Mouse (Mus musculus) brown adipose tissue, adult 24 weeks (tissue): ENCODE measurements around the gene Trpm8. TPM values are rescaled to one million over a fixed set of nuclear protein-coding genes. Genes with fewer than 3 reads are reported as not detected.

Experiments used
- H3K27ac ChIP-seq: fragments of 200-500 bp; replicated peaks from 2 replicates; pipeline ENCODE4 v1.5.1; 2012; ENCODE audit warnings: low read depth, mild to moderate bottlenecking, low read length
- H3K4me1 ChIP-seq: fragments of 200-500 bp; 2 replicates; pipeline ENCODE4 v1.6.1; 2012; ENCODE audit warnings: low read length, mixed read lengths; ENCODE audit not compliant: control insufficient read depth, insufficient read depth, insufficient read length
- H3K4me3 ChIP-seq: fragments of 200-500 bp; 2 replicates; pipeline ENCODE4 v1.5.1; 2012; ENCODE audit warnings: low read depth, mild to moderate bottlenecking, low read length, moderate library complexity; ENCODE audit not compliant: insufficient read depth
- polyA plus RNA-seq: library from polyadenylated mRNA; stranded (reverse); fragments of >200 nt; gene quantifications from 2 replicates; pipeline ENCODE4 v1.2.4, GENCODE M21; 2012; ENCODE audit not compliant: missing spikeins, insufficient read depth, insufficient read length

The Trpm8 gene
- polyA plus RNA-seq, 1 experiment: not detected

- Histone ChIP-seq H3K4me1 (no peaks in the 10 kb centered on the region), H3K27ac (no peak overlapping the region), H3K4me3 (no peak overlapping the region)
These were observed 78.2 kb downstream of the Trpm8 start for GRCm38 (mm10) chr1:88355681-88356080.

GRCm38 (mm10) chr1:88356616-88357015, 79.2 kb downstream of the Trpm8 start:
- H3K27ac ChIP-seq: no peak overlapping the region
- no peaks in the 10 kb centered on the region for H3K4me1 ChIP-seq
- no peak overlapping the region for H3K4me3 ChIP-seq

- Histone ChIP-seq H3K4me1 (no peaks in the 10 kb centered on the region), H3K4me3 (no peak overlapping the region), H3K27ac (no peak overlapping the region)
These were observed 80.1 kb downstream of the Trpm8 start for GRCm38 (mm10) chr1:88357458-88358090.

- H3K4me1 ChIP-seq: no peaks in the 10 kb centered on the region
- no peak overlapping the region for H3K4me3 ChIP-seq
- H3K27ac ChIP-seq: no peak overlapping the region
These were observed 80.7 kb downstream of the Trpm8 start for GRCm38 (mm10) chr1:88358102-88358654.

GRCm38 (mm10) chr1:88361085-88361484, 83.6 kb downstream of the Trpm8 start:
- no peaks in the 10 kb centered on the region for H3K4me1 ChIP-seq
- H3K27ac ChIP-seq: no peak overlapping the region
- H3K4me3 ChIP-seq: no peak overlapping the region

- Histone ChIP-seq H3K4me3 (no peak overlapping the region), H3K27ac (no peak overlapping the region)
These were observed 89.6 kb downstream of the Trpm8 start for GRCm38 (mm10) chr1:88366881-88367644.

GRCm38 (mm10) chr1:88378446-88378845, 101.0 kb downstream of the Trpm8 start:
- no peaks in the 10 kb centered on the region for H3K4me1 ChIP-seq
- H3K27ac ChIP-seq: no peak overlapping the region
- H3K4me3 ChIP-seq: no peak overlapping the region

More at GRCm38 (mm10) chr1:88366881-88367644, 89.6 kb downstream of the Trpm8 start:
- no peaks in the 10 kb centered on the region for H3K4me1 ChIP-seq

GRCm38 (mm10) chr1:88391632-88392031, 114.2 kb downstream of the Trpm8 start:
- no peak overlapping the region for H3K4me3 ChIP-seq
- H3K4me1 ChIP-seq: no peaks in the 10 kb centered on the region
- no peak overlapping the region for H3K27ac ChIP-seq

- Histone ChIP-seq H3K4me3 (no peak overlapping the region), H3K27ac (no peak overlapping the region), H3K4me1 (no peaks in the 10 kb centered on the region)
These were observed 115.9 kb downstream of the Trpm8 start for GRCm38 (mm10) chr1:88393321-88393720.

- Histone ChIP-seq H3K4me3 (no peak overlapping the region), H3K27ac (no peak overlapping the region), H3K4me1 (no peaks in the 10 kb centered on the region)
These were observed 125.9 kb downstream of the Trpm8 start for GRCm38 (mm10) chr1:88403378-88403777.

GRCm38 (mm10) chr1:88406078-88406806, 128.8 kb downstream of the Trpm8 start:
- Histone ChIP-seq H3K4me3 (no peak overlapping the region), H3K4me1 (no peaks in the 10 kb centered on the region), H3K27ac (no peak overlapping the region)

GRCm38 (mm10) chr1:88406807-88407198, 129.3 kb downstream of the Trpm8 start, which contains the start of gene Spp2:
Gene Spp2 (plus strand): TSS chr1:88406961.
- Histone ChIP-seq H3K4me1 (no peaks in the 10 kb centered on the region), H3K4me3 (no peak within 1 kb of the TSS), H3K27ac (no peak within 1 kb of the TSS)

GRCm38 (mm10) chr1:88408340-88408739, 130.9 kb downstream of the Trpm8 start:
- Histone ChIP-seq H3K27ac (no peak overlapping the region), H3K4me3 (no peak overlapping the region), H3K4me1 (no peaks in the 10 kb centered on the region)

- H3K4me3 ChIP-seq: no peak overlapping the region
- no peaks in the 10 kb centered on the region for H3K4me1 ChIP-seq
- H3K27ac ChIP-seq: no peak overlapping the region
These were observed 134.6 kb downstream of the Trpm8 start for GRCm38 (mm10) chr1:88412013-88412412.

GRCm38 (mm10) chr1:88418943-88419342, 141.5 kb downstream of the Trpm8 start:
- H3K27ac ChIP-seq: no peak overlapping the region
- no peak overlapping the region for H3K4me3 ChIP-seq
- H3K4me1 ChIP-seq: no peaks in the 10 kb centered on the region
